Mouse (Mus musculus): ENCODE data around the gene Oxsm.

Oxsm gene

GRCm38 (mm10) chr14:16248603-16249157, 928 bp downstream of the Oxsm start:
- H3K27me3 ChIP-seq (ENCODE audit: control insufficient read depth, insufficient read depth, low read length, poor library complexity, severe bottlenecking) = no peaks in the 10 kb centered on the region
- no peak for DNase-seq (ENCODE audit: low read depth, low spot score)
- H3K36me3 ChIP-seq (ENCODE audit: control insufficient read depth, insufficient read depth, low read length, poor library complexity, severe bottlenecking) = no peaks in the 10 kb centered on the region

GRCm38 (mm10) chr14:16248135-16248534, 1.5 kb downstream of the Oxsm start:
- no peaks in the 10 kb centered on the region for H3K27me3 ChIP-seq (ENCODE audit: control insufficient read depth, insufficient read depth, low read length, poor library complexity, severe bottlenecking)
- no peaks in the 10 kb centered on the region for H3K36me3 ChIP-seq (ENCODE audit: control insufficient read depth, insufficient read depth, low read length, poor library complexity, severe bottlenecking)
- no peak for DNase-seq (ENCODE audit: low read depth, low spot score)

GRCm38 (mm10) chr14:16246340-16246912, 3.2 kb downstream of the Oxsm start:
- H3K36me3 ChIP-seq (ENCODE audit: control insufficient read depth, insufficient read depth, low read length, poor library complexity, severe bottlenecking) = no peaks in the 10 kb centered on the region
- DNase-seq (ENCODE audit: low read depth, low spot score) = no peak

GRCm38 (mm10) chr14:16245127-16245526, 4.5 kb downstream of the Oxsm start:
- DNase-seq (ENCODE audit: low read depth, low spot score) = no peak

More at GRCm38 (mm10) chr14:16246340-16246912, 3.2 kb downstream of the Oxsm start:
- H3K27me3 ChIP-seq (ENCODE audit: control insufficient read depth, insufficient read depth, low read length, poor library complexity, severe bottlenecking) = no peaks in the 10 kb centered on the region

DNA sequence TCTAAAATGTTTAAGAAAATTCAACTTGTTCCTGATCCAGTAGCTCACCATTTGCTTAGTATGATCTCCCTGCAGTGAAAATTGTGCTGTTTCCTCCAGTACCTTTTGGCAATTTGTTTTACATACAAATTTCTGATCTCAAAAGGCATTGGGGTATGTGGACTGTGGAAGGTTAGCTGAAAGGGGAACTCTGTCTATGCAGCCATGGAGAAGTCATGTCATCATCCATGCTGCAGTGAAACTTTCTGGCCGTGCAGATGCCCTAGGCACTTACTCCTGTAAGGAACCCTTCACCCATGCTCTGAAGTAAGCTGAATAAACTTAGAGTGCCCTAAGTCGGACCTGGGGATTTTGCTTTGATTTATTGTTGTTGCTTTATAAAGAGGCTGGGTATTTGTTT, 5.2 kb downstream of the Oxsm start:
- peak; percentile 41 for DNase-seq (ENCODE audit: low read depth, low spot score)
- Histone ChIP-seq H3K36me3 (ENCODE audit: control insufficient read depth, insufficient read depth, low read length, poor library complexity, severe bottlenecking) (no peaks in the 10 kb centered on the region), H3K27me3 (ENCODE audit: control insufficient read depth, insufficient read depth, low read length, poor library complexity, severe bottlenecking) (no peaks in the 10 kb centered on the region)

More at GRCm38 (mm10) chr14:16245127-16245526, 4.5 kb downstream of the Oxsm start:
- no peaks in the 10 kb centered on the region for H3K27me3 ChIP-seq (ENCODE audit: control insufficient read depth, insufficient read depth, low read length, poor library complexity, severe bottlenecking)
- H3K36me3 ChIP-seq (ENCODE audit: control insufficient read depth, insufficient read depth, low read length, poor library complexity, severe bottlenecking) = no peaks in the 10 kb centered on the region

- DNase-seq (ENCODE audit: low read depth, low spot score) = peak; percentile 19
- Histone ChIP-seq H3K27me3 (ENCODE audit: control insufficient read depth, insufficient read depth, low read length, poor library complexity, severe bottlenecking) (no peaks in the 10 kb centered on the region), H3K36me3 (ENCODE audit: control insufficient read depth, insufficient read depth, low read length, poor library complexity, severe bottlenecking) (no peaks in the 10 kb centered on the region)
Observed at GRCm38 (mm10) chr14:16243603-16244209, 5.9 kb downstream of the Oxsm start.

GRCm38 (mm10) chr14:16242947-16243602, 6.5 kb downstream of the Oxsm start:
- Histone ChIP-seq H3K36me3 (ENCODE audit: control insufficient read depth, insufficient read depth, low read length, poor library complexity, severe bottlenecking) (no peaks in the 10 kb centered on the region), H3K27me3 (ENCODE audit: control insufficient read depth, insufficient read depth, low read length, poor library complexity, severe bottlenecking) (no peaks in the 10 kb centered on the region)
- peak; percentile 86 for DNase-seq (ENCODE audit: low read depth, low spot score)

- no peak for DNase-seq (ENCODE audit: low read depth, low spot score)
- Histone ChIP-seq H3K36me3 (ENCODE audit: control insufficient read depth, insufficient read depth, low read length, poor library complexity, severe bottlenecking) (no peaks in the 10 kb centered on the region), H3K27me3 (ENCODE audit: control insufficient read depth, insufficient read depth, low read length, poor library complexity, severe bottlenecking) (no peaks in the 10 kb centered on the region)
Observed at GRCm38 (mm10) chr14:16242193-16242815, 7.3 kb downstream of the Oxsm start.

DNA sequence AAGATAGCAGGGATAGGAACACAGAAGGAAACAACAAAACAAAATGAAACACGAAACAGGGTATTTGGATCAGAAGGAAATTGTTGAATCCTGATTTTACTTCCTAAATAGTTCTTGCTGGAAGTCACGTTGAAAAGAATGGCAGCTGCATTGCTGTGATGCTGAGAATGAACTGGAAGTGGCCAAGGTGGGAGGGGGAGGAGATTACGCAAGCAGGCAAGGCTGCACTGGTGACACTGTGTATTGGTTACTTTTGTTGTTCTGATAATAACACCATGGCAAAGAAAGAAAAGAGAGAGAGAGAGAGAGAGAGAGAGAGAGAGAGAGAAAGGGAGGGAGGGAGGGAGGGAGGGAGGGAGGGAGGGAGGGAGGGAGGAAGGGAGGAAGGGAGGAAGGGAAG, 13.1 kb downstream of the Oxsm start:
- no peaks in the 10 kb centered on the region for H3K27me3 ChIP-seq (ENCODE audit: control insufficient read depth, insufficient read depth, low read length, poor library complexity, severe bottlenecking)
- no peak for DNase-seq (ENCODE audit: low read depth, low spot score)
- H3K36me3 ChIP-seq (ENCODE audit: control insufficient read depth, insufficient read depth, low read length, poor library complexity, severe bottlenecking) = no peaks in the 10 kb centered on the region

DNA sequence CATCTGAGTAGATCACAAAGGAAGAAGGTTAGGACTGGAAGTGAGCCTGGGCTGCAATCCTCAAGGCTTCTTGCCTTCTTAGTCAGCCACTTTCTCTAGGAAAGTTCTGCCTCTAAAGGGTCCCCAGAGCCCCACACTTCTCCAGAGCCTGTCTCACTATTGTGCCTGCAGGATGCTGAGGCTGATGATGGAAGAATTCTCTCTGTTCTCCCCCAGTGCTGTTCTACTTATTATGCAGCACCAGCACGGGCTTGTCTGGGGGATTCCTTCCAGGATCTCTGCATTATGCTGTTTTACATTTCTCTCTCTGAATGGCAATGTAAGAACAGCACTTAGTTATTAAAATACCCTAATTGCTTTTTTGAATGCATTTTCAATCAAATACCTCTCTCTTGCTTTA, 16.1 kb downstream of the Oxsm start:
- Histone ChIP-seq H3K27me3 (ENCODE audit: control insufficient read depth, insufficient read depth, low read length, poor library complexity, severe bottlenecking) (no peaks in the 10 kb centered on the region), H3K36me3 (ENCODE audit: control insufficient read depth, insufficient read depth, low read length, poor library complexity, severe bottlenecking) (no peaks in the 10 kb centered on the region)
- DNase-seq (ENCODE audit: low read depth, low spot score) = no peak

DNA sequence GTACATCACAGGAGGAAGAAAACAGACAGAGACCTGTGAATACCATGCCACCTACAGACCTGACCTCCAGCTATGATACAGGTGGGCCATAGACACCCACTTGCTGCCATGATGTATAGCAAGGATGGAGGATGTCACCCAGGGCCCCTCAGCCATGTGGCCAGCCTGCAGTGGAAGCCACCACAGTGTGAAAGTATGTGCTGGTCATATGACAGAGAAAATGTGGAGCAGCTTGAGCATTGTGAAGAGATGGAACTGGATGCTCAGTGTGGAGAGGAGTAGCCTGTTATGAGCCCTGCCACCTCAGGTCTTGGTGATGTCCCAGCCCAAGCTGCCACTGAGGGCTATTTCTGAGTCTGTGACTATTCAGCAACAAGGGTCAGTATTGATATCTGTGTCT, 19.0 kb downstream of the Oxsm start:
- Histone ChIP-seq H3K36me3 (ENCODE audit: control insufficient read depth, insufficient read depth, low read length, poor library complexity, severe bottlenecking) (no peaks in the 10 kb centered on the region), H3K27me3 (ENCODE audit: control insufficient read depth, insufficient read depth, low read length, poor library complexity, severe bottlenecking) (no peaks in the 10 kb centered on the region)
- no peak for DNase-seq (ENCODE audit: low read depth, low spot score)

DNA sequence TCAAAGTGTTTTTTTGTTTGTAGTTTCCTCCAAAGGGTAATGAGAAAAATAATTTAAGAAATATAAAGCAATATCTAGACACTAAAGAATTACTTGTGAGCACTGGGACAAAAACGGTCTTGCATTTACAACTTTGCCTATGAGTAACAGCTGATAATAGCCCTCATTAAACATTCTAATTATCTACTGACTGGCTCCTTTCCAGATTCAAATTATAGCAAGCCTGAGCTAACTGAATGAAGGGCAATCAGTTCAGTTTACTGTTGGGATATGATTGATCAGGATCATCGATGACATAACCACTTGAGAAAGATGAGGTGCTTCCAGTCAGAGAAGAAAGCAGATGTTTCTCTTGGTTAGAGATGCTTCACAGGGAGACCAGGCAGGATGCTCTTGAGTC, 20.2 kb downstream of the Oxsm start:
- DNase-seq (ENCODE audit: low read depth, low spot score) = no peak
- Histone ChIP-seq H3K27me3 (ENCODE audit: control insufficient read depth, insufficient read depth, low read length, poor library complexity, severe bottlenecking) (no peaks in the 10 kb centered on the region), H3K36me3 (ENCODE audit: control insufficient read depth, insufficient read depth, low read length, poor library complexity, severe bottlenecking) (no peaks in the 10 kb centered on the region)

GRCm38 (mm10) chr14:16219015-16219414, 30.6 kb downstream of the Oxsm start:
- DNase-seq (ENCODE audit: low read depth, low spot score) = peak; percentile 70
- Histone ChIP-seq H3K27me3 (ENCODE audit: control insufficient read depth, insufficient read depth, low read length, poor library complexity, severe bottlenecking) (no peaks in the 10 kb centered on the region), H3K36me3 (ENCODE audit: control insufficient read depth, insufficient read depth, low read length, poor library complexity, severe bottlenecking) (no peaks in the 10 kb centered on the region)

- Histone ChIP-seq H3K27me3 (ENCODE audit: control insufficient read depth, insufficient read depth, low read length, poor library complexity, severe bottlenecking) (no peaks in the 10 kb centered on the region), H3K36me3 (ENCODE audit: control insufficient read depth, insufficient read depth, low read length, poor library complexity, severe bottlenecking) (no peaks in the 10 kb centered on the region)
- DNase-seq (ENCODE audit: low read depth, low spot score) = no peak
Observed at GRCm38 (mm10) chr14:16207722-16208121, 41.9 kb downstream of the Oxsm start.

DNA sequence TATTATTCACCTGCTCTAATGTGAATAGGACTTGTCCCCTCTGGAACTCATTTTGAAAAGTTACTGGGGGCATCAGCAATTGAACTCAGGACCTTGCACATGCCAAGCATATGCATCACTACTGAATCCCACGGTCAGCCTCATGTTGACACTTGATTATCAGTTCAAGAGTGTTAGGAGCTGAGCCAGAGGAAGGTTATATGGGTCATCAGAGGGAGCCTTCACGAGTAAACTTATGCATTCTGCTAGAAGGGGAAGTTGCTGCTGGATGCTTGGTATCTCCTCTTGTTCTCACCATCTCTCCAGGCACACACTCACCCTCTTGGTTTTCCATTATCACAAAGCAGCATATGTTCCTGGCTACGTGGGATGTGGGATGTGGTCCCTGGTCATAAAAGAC, 47.9 kb downstream of the Oxsm start:
- no peaks in the 10 kb centered on the region for H3K36me3 ChIP-seq (ENCODE audit: control insufficient read depth, insufficient read depth, low read length, poor library complexity, severe bottlenecking)
- H3K27me3 ChIP-seq (ENCODE audit: control insufficient read depth, insufficient read depth, low read length, poor library complexity, severe bottlenecking) = no peaks in the 10 kb centered on the region
- no peak for DNase-seq (ENCODE audit: low read depth, low spot score)

Data from splenic B cell, adult 2 months (primary cell).